Mouse (Mus musculus): Measurements from ENCODE around the gene Gm20388.
"Not testable (repeated sequence)": the region's sequence is repeated elsewhere in the genome, so short reads cannot be mapped to it uniquely, and the experiment has no call there.

Gene Gm20388

DNA sequence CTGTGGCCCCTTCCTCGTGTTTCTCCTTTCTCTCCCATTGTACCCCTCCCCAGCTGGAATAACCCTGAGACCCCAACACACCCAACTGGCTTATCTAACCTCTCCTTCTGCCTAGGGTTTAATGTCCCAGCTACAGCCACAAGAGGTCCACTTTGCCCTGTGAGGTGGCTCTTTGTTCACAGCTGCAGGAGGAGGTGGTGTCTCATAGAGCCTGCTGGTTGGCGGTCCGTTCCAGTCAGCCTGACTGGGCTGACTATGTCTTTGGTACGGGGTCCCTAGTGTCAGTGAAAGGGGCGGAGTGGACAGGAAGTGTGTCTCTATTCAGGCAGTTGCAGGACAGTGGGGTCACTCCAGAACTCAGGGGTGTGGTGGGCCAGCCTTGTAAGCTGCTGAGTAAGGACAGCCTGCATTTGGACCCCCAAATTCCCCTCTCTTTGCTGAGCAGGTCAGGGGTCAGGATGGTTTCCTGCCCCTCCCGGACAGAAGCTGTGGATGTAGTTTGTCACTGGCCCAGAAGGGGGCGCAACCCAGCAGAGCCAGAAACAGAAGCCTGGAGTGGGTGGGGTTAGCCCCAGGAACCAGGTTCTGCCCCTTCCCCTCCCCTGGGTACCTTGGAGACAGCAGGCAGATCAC is 453.6 kb downstream of the Gm20388 start:
- peak in 1 of 2 experiments; percentile 26 for DNase-seq (ENCODE audit: low spot score in 2 of 2)

DNA sequence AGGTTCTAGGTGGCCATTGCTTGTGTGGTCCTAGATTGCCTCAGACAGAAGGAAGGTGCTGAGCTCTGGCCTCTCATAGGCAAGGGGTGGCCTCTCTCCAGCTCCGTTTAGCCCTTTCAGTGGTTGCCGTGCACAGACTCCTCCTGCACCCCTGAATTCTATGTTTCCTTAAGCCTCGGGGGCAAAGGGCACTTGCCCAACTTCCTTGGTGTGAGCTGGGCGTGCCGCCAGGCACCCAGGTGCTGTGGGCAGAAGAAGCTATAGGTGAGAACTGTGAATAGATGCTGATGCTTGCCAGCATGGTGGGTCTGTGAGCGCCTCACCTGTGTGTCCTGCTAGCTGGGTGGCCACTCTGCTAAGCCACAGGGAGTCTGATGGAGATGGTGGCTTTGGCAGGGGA is 456.2 kb downstream of the Gm20388 start:
- DNase-seq (ENCODE audit: low spot score in 2 of 2), result no peak

DNA sequence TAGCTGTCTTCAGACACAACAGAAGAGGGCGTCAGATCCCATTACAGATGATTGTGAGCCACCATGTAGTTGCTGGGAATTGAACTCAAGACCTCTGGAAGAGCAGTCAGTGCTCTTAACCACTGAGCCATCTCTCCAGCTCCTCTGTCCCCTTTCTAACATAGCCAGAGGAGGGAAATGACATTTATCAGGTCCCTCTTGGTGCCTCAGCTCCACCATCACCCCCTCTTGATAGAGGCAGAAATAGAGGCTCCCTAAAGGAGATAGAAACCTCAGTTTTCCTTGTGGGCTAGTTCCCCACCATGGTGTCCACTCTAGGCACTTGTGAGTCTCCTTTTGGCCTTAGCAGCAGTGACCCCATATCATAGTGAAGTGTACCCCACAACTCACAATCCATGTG is 457.6 kb downstream of the Gm20388 start:
- DNase-seq (ENCODE audit: low spot score in 2 of 2), result not testable (repeated sequence)

DNA sequence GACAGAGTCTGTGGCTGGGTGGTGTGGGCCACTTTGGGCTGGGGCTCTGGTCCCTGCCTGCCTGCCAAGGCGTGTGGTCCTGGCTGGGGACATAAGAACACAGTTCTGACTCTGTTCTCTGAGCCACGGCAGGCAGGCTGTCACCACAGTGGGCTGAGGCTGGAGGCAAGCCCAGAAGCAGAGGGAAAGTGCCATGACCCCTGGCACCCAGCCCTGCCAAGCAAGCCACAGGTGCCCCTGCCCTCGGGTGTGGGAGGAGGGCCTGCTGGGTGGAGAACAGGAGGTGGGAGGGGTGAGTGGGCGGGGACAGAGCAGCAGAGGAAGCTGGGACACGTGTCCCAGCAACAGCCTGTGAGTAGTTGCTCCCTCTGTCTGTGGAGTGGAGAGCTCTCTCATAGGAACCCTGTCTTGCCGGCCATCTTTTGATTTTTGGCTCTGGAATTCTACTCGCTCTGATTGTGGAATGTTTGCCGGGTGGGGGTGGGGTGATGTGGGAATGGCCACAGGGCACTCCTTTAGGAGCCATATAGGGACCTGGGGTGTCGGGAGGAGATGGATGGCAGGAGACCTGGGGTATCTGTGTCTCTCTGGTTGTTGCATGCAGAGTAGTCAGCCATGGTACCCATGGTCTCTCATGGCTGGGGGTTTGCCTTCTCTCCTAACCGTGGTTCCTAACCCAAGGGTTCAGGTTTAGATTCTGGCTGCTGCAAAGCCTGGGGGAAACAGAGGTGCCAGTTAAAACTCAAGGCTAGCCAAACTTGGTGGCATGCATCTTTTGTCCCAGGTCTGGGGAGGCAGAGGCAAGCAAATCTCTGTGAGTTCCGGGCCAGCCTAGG is 458.4 kb downstream of the Gm20388 start:
- peak; percentile 71 to 82 for DNase-seq (ENCODE audit: low spot score in 2 of 2)

DNA sequence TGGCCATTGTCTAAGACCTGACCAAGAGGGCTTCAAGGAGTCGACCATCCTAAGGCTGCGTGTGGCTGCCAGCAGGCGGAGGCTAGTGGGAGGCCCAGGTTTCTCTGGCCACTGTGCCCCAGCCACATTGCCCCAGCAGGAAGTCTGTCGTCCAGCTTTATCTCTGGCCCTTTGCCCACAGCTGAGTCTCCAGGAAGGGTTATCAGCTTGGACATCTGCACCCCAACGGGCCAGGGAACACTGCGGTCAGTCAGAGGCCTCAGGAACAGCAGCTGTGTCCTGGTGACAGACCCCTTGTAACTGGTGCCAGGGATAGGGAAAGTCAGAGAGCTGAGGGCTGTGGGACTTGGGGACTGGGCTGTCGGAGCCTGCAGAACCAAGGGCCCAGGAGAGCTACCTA is 459.3 kb downstream of the Gm20388 start:
- DNase-seq (ENCODE audit: low spot score in 2 of 2), result no peak

DNA sequence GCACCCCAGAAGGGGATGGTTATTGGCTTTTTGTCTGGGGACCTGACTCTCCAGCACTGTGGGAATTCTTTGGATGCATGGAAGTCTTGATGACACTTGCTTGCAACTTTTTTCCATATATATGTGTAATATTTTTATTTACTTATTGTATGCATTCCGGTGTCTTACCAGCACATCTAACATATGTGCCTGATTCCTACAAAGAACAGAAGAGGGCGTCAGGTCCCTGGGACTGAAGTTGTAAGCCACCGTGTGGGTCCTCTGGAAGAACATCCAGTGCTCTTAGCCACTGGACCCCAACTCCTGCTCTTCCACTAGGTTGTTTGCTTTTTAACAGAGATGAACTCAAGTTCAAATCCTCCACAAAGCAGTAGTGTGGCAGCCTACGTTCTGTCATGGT is 459.8 kb downstream of the Gm20388 start:
- no peak for DNase-seq (ENCODE audit: low spot score in 2 of 2)

DNA sequence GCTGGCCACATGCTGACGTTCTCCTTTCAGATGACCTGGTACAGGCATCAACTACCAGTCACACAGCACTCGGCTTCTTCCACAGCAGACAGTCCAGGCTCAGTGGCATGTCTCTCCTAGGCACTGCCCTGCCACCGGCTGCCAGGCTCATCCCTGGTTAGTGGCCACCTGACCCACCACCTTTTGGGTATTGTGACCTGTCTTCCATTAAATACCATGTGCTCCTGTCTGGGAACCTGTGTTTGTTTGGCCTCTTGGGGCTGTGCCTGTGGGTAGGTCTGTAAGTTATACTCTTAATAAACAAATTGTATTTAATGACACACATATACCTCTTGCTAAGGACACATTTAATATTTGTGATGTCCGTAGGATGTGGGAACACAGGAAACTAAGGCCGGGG is 460.5 kb downstream of the Gm20388 start:
- no peak for DNase-seq (ENCODE audit: low spot score in 2 of 2)

DNA sequence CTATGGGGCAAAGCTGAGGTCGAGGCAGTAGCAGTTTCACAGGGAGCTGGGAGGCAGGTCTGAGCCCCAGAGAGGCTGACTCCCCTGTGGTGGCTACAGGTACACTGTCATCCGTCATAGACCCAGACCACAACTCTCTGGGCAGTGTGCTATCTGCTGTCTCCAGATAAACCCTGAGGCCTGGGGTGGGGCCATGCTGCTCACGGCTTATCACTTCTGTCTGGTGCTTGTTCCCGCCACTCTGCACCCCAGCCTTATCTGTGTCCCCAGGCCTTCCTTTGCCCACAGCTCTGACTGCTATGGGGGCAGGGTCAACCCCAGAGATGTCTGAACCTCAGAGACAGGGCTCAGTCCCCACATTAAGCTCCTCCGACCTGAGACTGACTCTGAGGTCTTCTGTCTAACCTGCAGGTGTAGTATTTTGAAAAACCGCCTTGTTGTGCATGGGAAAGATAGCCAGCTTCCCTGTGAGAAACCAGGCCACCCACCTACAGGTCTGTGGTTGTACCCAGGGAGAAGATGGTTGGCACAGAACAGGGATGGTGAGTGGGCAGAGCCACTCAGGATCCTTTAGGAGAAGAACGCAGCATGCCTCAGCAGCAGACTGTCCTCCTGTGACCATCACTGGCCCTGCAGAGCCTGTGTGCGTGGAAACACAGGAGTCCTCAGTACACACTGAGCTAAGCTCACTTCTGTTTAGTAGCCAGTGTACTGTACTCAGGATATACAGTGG is 461.2 kb downstream of the Gm20388 start:
- DNase-seq (ENCODE audit: low spot score in 2 of 2), result peak in 1 of 2 experiments; percentile 63

DNA sequence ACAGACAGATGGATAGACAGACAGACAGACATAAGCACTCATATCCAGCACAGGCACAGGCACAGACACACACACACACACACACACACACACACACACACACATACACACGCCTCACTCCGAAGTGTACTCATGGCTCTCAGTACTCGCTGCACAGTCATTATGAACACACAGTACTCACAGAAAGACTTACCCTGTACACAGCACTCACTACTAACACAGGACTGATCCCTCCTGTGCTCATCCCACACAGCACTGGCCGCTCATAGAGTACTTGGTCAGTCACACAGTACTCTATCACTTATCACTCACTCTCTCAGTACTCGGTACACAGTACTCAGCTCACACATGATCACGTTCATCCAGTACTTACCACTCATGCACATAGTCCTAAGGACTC is 462.0 kb downstream of the Gm20388 start:
- DNase-seq (ENCODE audit: low spot score in 2 of 2), result no peak

DNA sequence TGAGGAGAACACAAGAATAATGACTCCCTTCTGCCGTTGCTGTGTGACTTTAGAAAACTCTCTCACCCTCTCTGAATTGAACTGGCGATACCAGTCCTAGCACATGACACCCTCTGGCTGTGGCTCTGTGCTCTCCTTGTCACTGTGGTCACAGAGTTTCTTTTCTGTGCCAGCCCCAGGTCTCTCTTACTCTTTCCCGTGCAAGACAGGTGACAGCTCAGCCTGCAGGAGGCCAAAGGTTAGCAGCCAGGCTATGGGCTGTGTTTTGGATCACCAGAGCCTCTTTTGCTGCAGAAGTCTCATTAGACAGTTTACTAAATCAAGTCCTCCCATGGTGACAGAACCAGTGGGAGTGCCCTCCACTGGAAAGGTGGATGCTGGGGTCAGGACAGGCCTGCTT is 463.0 kb downstream of the Gm20388 start:
- no peak for DNase-seq (ENCODE audit: low spot score in 2 of 2)

DNA sequence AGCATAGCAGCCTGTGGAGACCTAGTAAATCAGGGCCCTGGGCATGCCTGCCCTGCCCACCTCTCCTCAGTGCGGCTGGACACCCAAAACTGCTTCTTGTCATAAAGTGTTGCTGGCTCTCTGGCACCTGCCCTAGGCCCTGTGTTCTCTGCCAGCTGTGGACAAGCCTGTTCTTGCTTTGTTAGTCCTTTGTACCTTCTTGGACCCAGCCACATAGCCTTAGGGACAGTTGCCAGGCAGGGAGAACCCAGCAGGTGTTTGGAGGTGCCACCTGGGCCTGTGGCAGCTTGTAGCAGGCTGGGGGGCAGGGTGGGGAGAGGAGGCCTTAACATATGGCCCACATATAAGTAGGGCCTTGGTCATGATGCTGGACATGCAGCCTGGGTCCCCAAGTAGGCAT is 463.4 kb downstream of the Gm20388 start:
- no peak for DNase-seq (ENCODE audit: low spot score in 2 of 2)

DNA sequence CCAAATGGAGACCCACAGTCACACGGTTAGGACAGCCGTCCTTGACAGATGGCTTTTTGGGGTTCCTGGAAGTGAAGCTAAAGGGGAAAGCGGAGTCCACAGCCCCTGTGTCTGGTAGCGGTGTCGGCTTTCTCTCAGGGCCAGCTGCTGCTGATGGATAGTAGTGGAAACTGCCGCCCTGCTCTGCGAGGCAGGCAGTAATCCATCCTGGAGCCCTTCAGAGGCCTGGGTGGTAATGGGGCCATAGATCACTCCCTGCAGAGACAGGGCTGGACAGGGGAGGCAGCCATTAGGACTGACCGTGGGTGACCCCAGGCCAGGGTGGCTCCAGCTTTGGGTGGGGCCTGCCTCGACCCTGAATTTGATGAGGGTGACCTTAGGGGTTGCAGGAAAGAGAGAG is 463.9 kb downstream of the Gm20388 start:
- DNase-seq (ENCODE audit: low spot score in 2 of 2), result no peak

DNA sequence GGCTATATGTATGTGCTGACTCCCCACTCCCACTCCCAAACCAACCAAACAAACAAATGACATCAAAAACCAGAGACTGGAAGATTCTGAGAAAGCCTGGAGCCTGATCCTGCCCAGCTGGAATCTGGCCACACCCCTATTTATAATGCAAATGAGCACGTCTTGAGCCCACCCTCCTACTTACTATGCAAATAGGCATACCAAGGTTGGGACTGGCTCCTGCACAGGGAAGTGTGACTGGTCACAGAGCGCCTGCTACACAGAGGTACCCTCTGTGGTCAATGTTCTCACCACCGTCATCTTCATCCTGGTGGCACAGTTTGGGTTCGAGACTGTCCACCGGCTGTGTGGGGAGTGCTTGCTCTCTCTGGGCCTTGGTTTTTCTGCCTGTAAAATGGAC is 464.5 kb downstream of the Gm20388 start:
- no peak for DNase-seq (ENCODE audit: low spot score in 2 of 2)

DNA sequence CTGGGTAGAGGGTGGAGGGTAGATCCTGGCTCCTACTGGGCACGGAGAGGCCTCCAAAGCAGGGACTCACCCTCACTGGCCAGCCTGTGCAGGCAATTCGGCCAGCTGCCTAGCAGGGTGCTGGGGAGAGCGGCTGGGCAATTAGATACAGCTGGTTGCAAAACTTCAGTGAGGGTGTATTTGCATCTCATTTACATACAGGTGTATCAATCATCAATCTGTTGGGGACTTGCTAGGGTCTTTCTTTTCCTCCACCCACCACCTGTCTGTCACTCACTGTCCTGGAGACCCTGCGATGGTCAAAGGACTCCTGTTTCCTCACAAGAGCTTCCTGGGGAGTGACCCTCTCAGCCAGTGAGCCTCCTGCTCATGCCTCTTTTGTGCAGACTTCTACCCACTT is 465.6 kb downstream of the Gm20388 start:
- no peak for DNase-seq (ENCODE audit: low spot score in 2 of 2)

DNA sequence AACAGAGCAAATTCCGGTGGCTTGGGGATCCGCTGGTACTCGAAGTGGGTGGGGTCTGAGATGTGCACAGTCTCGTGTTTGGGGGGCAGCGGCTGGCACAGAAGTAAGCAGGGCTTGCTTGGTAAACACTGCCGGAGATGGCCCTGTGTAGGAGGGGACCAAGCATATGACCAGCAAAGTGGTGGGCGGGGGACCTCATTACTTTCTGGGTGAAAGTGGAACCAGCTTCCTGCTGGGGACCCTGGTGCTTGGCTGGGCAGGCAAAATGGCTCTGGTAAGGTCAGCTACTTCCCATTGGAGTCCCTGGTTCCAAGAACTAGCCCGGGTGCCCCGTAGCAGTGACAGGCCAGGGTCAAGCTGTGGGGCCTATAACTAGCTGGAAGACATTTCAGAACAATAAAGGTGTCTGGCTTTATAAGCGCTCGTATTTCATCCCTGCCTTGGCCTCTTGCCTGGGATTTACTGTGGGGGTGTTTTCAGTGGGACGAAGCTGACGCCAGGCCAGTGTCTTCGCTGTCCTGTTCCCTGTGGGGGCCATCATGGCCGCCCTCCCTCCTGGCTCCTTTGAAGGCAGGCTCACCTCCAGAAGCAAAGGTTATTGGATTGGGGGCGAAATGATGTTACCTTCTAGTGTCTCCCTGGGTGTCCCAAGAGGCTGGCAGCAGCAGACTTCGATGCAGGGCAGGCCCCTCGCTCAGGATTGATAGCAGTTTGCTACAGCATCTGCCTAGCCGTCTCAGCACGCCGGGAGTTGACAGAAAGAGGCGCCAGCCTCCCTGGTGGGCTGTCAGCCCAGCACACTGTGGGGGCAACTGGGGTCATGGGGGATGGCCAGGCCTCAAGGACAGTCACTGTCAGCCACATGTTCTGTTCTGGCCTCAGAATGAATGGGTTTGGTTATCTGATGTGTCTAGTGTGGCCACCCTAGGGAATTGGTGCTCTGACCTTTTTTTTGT is 466.5 kb downstream of the Gm20388 start:
- DNase-seq (ENCODE audit: low spot score in 2 of 2), result no peak

DNA sequence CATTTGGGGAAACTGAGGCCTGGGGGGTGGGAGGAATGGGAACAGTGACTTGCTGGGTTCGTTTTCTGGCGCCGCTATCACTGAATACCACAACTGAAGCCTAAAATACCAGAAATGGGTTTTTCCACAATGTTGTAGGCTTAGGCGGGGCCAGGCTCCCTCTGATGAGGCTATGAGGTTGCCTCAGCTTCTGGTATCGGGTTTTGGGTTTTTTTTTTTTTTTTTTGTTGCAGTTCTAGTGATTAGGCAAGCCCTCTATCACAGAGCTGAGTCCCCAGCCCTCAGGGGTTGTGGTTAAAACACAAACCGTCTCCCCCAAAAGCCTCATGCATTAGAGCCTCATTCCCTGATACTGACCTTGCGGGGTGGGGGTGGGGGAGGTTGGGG is 467.2 kb downstream of the Gm20388 start:
- DNase-seq (ENCODE audit: low spot score in 2 of 2), result no peak

DNA sequence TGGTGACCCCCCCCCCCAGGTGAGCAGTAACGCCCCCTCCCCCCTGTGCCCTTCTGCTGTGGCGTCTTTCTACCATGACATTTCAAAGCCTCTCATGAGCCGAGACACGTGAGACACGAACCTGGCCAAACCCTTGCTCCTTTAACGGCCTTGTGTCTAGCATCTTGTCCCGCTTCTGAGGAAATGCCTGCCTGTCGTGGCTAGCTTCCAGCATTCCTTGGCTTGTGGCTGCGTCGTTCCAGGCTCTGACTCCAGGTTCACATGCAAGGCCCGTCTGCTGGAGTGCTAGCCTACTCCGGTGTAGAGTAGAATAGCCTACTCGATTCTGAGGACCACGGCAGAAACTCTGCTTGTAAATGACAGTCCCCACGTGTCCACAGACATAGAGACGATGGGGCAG is 467.7 kb downstream of the Gm20388 start:
- peak in 1 of 2 experiments; percentile 42 for DNase-seq (ENCODE audit: low spot score in 2 of 2)

DNA sequence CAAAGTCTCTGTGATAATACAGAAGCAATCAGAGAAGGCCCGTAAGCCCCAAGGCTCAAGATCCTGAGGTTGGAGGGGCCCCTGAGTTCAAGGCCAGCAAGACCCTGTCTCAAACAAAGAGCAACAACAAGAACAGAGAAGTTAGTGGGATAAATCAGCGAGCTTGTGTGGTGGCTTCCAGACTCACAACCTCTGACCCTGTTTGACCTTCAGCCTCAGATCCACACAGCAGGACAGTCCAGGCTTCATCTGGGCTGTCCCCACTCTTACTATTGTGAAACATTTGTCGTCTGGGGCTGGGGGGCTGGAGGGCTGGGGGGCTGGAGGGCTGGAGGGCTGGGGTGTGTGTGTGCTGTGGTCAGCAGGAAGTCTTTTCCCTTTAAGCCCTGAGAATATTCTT is 468.4 kb downstream of the Gm20388 start:
- DNase-seq (ENCODE audit: low spot score in 2 of 2), result no peak

DNA sequence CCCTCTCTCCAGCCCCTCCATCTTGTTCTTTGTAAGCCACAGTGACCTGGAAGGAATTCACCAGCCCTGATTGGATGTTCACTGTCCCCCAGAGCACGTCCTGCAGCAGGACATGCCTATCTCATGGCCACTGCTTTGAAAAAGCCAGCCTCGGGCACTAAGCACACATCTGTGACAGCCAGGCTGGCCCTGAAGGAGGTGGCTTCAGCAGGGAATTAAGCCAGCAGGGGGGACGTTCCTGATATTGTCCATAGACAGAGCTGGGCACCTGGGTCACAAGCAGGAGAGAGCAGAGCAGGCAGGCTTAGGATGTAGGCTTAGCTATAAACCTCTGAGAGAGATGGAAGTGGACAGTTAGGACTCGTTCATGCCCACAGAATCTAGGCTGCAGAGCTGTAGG is 471.2 kb downstream of the Gm20388 start:
- DNase-seq (ENCODE audit: low spot score in 2 of 2), result no peak

DNA sequence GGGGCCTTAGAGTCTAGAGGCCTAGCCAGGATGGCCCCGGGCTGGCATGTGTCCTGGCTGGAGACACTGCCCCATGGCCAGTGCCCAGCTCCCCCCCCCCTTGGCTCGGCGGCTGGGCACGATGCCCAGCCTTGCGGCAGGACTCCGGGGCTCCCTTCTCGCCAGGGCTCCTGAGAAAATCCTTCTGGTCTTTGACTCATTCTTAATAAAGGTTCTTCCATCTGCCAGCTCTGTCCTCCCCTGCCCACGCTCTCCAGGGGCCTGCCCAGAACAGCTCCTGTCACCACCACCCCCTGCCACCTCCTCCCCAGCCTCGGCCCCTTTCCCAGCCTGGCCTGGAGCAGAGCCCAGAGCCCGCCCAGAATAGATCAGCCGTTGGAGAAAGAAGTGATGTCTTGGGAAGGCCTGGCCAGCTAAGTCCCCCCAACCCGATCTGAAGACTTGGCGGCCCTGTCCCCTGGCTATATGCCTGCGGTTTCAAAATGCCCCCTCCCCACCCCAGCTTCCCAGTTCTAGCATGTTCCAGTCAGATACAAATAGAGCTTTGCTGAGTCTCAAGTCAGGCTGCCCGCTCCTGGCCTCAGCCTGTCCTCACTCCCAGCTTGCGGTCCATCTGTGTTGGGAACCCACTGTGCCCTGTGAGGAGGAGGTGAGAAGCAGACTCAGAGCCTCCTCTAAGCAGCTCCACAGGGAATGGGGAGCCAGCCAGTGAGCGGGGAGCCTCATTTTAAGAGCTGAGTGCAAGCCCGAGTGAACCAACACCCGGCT is 472.0 kb downstream of the Gm20388 start:
- DNase-seq (ENCODE audit: low spot score in 2 of 2), result peak; percentile 87 to 95

DNA sequence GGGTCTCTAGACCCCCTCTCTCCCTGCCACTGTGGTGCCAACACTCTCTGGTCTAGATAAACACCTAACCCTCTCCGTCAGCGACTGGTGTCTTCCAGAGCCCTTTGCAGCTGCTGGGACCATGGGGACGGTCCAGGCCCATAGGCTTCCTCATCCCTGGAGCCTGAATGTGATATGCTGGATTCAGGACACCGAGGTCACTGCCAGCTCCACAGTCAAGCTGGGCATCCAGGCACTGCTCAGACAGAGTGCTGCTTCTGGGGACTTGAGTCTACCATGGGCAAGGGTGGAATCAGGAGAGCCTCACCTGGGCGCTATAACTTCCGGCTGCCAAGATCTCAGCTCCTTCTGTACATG is 472.5 kb downstream of the Gm20388 start:
- no peak for DNase-seq (ENCODE audit: low spot score in 2 of 2)

Data from left cerebral cortex, adult 9 months (tissue).